Mouse (Mus musculus) myocyte (in vitro differentiated cells): ENCODE measurements around the gene Rasal3.

Experiments used
- E2F4 ChIP-seq: IDR thresholded peaks from one replicate; pipeline ENCODE4 v1.6.1; 2011; ENCODE audit warnings: mild to moderate bottlenecking, control low read depth, moderate library complexity; ENCODE audit not compliant: insufficient read depth
- MAX ChIP-seq: IDR thresholded peaks from one replicate; pipeline ENCODE4 v1.6.1; 2011; ENCODE audit warnings: low read depth, mild to moderate bottlenecking, control low read depth

DNA sequence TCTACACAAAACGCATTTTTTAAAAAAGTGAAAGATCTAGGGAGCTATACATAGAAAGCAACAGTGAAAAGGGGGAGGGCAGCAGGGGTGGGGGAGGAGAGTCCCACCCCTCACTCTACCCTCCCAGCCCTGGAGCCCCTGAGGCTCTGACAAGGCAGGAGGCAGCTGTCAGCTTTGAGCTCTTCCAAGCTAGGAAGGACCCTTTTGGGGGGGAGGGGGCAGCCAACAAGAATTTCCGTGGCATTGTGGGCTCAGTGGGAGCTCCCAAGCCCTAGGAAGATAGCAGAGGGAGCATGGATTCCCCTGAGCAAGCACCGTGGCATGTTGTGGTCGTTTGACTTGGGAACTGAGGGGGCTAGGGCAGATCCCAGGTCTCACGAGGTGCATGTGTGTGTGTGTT, 49.2 kb downstream of the Rasal3 start:
- no peak for TF ChIP-seq MAX
- TF ChIP-seq E2F4 = no peak
